Mouse (Mus musculus) liver, embryonic 14.5 days (tissue): ENCODE measurements at regions not wholly inside any gene's neighbourhood (a gene's known extent, or its start where the extent isn't known, plus 50 kb on each side); places are given as distances from the start of the nearest gene placed in this dataset.

Experiments used
- CTCF ChIP-seq: IDR thresholded peaks from 2 replicates; pipeline ENCODE4 v1.5.1; 2016; ENCODE audit warnings: antibody characterized with exemption, low read depth, control low read depth
- EP300 ChIP-seq: IDR thresholded peaks from 2 replicates; pipeline ENCODE4 v1.6.1; 2016; ENCODE audit warnings: antibody characterized with exemption, low read depth

DNA sequence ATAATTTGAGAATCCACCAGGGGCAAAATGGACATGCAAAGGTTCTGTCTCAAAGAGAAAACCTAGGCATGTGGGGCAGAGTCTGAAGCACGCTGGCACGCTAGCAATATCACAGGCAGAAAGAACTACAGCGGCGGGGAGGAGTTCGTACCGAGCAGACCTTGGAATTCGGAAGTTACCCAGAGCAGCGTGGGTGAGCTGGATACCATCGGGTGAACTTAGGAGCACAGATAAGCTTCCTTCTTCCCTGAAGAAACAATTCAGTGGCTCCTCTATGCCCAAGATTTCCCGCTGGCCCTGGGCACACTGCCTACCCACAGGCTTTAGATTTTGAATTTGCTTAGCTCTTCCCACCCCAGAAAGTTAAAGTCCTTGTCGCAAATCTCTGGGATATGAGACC, 129.1 kb downstream of the Nhlrc3 start:
- TF ChIP-seq CTCF (no peak), EP300 (no peak)
